Mouse (Mus musculus): ENCODE results near the gene Olfr520.

DNA sequence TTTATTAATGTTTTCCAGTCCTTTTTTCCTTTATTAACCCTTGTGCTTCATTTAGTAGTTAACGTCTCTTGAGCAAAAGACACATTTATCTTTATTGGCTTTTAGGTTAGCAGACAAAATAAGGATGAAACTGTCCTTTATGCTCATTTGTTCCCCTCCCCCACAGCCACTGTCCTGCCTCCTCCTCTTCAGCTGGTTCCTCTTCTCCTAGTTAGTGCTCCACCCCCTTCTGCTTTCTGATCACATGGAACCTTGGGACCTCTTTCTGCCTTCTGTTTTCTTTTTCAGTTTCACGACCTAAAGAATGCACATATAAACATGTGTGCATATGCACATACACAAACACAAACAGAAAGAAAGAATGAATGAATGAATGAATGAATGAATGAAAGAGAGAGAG, 51.8 kb downstream of the Olfr520 start:
- no peak for TF ChIP-seq CHD2 (IDR thresholded peaks at IDR 0.05; ENCODE audit: low read depth, low read length)
- no peak for TF ChIP-seq ZNF384 (IDR thresholded peaks at IDR 0.05; ENCODE audit: low read depth, low read length)
- no peak for TF ChIP-seq MAFK (IDR thresholded peaks at IDR 0.05; ENCODE audit: insufficient read depth, low read depth, low read length)
- no peak for TF ChIP-seq HCFC1 (IDR thresholded peaks at IDR 0.05; ENCODE audit: borderline replicate concordance, insufficient read depth, low read length)
- no peak for TF ChIP-seq ZC3H11A (IDR thresholded peaks at IDR 0.05; ENCODE audit: borderline replicate concordance, low read depth, low read length)
